Mouse (Mus musculus): ENCODE data around the gene Slc25a11. TPM values are rescaled to one million over a fixed set of nuclear protein-coding genes. Genes with fewer than 3 reads are reported as not detected.

Gene Slc25a11
- polyA plus RNA-seq, 1 experiment: 2.2 TPM

DNA sequence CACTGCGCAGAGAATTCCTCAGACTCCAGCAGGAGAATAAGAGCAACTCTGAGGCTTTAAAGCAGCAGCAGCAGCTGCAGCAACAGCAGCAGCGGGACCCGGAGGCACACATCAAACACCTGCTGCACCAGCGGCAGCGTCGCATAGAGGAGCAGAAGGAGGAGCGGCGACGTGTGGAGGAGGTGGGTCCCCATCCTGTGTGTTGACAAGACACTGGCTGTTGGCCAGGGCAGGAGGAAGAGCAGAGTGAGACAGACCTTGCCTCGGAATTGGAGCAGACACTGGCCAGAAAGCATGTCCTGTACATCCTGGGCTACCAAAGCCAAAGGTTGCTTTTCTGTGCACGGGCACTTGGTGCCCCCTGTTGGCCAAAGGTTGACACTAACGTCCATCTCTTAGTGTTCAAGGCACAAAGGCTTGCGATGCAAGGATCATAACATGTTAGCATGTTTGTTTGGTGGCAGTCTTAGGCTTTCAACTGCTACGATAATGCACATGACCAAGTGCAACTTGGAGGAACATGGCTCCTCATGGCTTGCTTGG, 42.2 kb downstream of the Slc25a11 start:
- H3K4me1 ChIP-seq (ENCODE audit: control insufficient read depth): peaks cover 7% of the 10 kb centered on the region
- H3K36me3 ChIP-seq (ENCODE audit: control insufficient read depth): peaks cover 80% of the 10 kb centered on the region
- H3K4me3 ChIP-seq (replicated peaks): no peak overlapping the region
- no peaks in the 10 kb centered on the region for H3K9me3 ChIP-seq (ENCODE audit: control insufficient read depth, low read length)
- H3K27me3 ChIP-seq (ENCODE audit: control insufficient read depth): no peaks in the 10 kb centered on the region
- TF ChIP-seq TAL1 (IDR thresholded peaks at IDR 0.05; ENCODE audit: low read length): no peak
- TF ChIP-seq GATA1 (IDR thresholded peaks at IDR 0.05; ENCODE audit: low read length): no peak

DNA sequence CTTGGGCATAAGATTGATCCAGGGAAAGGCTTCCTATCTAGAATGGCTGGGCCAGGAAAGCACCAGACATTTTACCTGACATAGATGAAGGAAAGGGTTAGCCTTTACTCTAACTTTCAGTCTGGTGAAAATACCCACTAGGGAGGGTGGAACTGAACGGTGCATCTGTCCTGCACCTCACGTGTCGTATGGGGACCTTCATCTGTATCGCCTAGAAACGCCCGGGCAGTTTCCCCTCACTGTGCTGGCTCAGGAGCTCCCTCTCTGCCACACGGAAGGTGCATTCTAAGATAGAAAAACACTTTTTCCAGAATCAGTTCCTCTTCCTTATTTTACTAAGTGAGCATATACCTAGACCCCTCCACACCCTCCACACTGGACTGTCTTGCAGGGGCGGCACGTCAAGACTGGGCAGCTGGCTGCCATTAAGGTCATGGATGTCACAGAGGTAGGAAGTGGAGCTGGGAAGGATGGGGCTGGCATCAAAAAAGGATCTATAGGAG, 48.8 kb downstream of the Slc25a11 start:
- no peaks in the 10 kb centered on the region for H3K27me3 ChIP-seq (ENCODE audit: control insufficient read depth)
- no peaks in the 10 kb centered on the region for H3K9me3 ChIP-seq (ENCODE audit: control insufficient read depth, low read length)
- peaks cover 15% of the 10 kb centered on the region for H3K4me1 ChIP-seq (ENCODE audit: control insufficient read depth)
- no peak for TF ChIP-seq TAL1 (IDR thresholded peaks at IDR 0.05; ENCODE audit: low read length)
- no peak for TF ChIP-seq GATA1 (IDR thresholded peaks at IDR 0.05; ENCODE audit: low read length)
- no peak overlapping the region for H3K4me3 ChIP-seq (replicated peaks)
- H3K36me3 ChIP-seq (ENCODE audit: control insufficient read depth): peaks cover 44% of the 10 kb centered on the region

DNA sequence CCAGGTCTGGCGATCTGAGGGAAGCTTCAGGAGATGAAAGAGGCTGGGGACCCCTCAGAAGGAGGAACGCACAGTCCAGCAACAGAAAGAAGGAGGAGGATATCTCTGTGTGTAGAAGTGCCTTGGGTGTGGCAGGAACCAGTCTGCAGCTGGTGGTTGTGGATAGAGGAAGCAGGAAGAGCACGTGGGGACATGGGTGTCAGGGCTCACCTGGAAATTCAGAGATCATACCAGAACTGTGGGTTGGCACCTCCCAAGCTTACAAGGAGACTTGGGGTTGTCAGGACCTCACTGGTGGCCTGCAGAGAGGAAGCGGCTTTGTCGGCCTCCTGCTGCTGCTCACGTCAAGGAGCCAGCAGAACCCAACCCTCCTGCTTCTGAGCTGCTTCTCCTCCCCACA, 50.0 kb downstream of the Slc25a11 start:
- Histone ChIP-seq H3K36me3 (ENCODE audit: control insufficient read depth) (peaks cover 36% of the 10 kb centered on the region), H3K4me1 (ENCODE audit: control insufficient read depth) (peaks cover 15% of the 10 kb centered on the region), H3K9me3 (ENCODE audit: control insufficient read depth, low read length) (no peaks in the 10 kb centered on the region), H3K4me3 (replicated peaks) (no peak overlapping the region), H3K27me3 (ENCODE audit: control insufficient read depth) (no peaks in the 10 kb centered on the region)
- TF ChIP-seq TAL1 (IDR thresholded peaks at IDR 0.05; ENCODE audit: low read length): no peak
- TF ChIP-seq GATA1 (IDR thresholded peaks at IDR 0.05; ENCODE audit: low read length): no peak

DNA sequence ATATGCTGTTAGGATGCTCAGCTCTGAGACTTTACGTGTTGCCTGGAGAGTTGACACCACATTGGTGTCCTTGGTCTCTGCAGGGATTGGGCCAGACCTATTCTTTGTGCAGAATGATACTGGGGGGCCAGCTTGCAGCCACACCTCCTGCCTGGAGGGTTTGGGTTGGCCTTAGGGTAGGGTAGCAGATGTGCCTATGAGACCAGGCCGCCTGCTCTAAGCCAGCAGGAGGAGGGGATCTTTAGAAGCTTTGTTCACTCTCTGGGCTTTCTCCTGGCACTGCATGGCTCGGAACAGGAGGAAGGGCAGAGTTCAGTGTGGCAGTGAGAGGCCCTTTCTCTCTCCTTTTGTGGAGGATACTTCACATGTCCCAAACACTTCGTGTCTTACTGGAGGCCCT, 51.2 kb downstream of the Slc25a11 start:
- Histone ChIP-seq H3K27me3 (ENCODE audit: control insufficient read depth) (no peaks in the 10 kb centered on the region), H3K36me3 (ENCODE audit: control insufficient read depth) (peaks cover 27% of the 10 kb centered on the region), H3K4me3 (replicated peaks) (no peak overlapping the region), H3K4me1 (ENCODE audit: control insufficient read depth) (peaks cover 15% of the 10 kb centered on the region), H3K9me3 (ENCODE audit: control insufficient read depth, low read length) (no peaks in the 10 kb centered on the region)
- TF ChIP-seq TAL1 (IDR thresholded peaks at IDR 0.05; ENCODE audit: low read length): no peak
- TF ChIP-seq GATA1 (IDR thresholded peaks at IDR 0.05; ENCODE audit: low read length): no peak

DNA sequence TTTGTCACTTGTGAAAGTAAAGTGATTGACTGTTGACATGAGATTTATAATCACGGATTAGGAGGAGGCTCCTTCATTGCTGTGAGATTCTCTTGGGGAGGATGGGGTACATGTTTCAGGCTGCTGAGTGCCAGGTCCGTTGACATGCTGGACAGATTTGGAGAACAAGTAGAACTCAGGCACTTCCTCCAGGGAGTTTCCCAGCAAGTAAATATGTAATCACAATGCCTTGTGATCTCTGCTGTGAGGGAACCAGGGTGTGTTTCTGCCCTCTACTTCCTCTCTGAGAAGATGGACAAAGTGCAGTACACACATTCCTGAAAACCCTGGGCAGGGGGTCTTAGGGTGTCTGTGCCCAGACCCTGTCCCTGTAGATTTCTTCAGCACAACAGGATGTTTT, 51.6 kb downstream of the Slc25a11 start:
- H3K4me1 ChIP-seq (ENCODE audit: control insufficient read depth): peaks cover 15% of the 10 kb centered on the region
- TF ChIP-seq TAL1 (IDR thresholded peaks at IDR 0.05; ENCODE audit: low read length): no peak

DNA sequence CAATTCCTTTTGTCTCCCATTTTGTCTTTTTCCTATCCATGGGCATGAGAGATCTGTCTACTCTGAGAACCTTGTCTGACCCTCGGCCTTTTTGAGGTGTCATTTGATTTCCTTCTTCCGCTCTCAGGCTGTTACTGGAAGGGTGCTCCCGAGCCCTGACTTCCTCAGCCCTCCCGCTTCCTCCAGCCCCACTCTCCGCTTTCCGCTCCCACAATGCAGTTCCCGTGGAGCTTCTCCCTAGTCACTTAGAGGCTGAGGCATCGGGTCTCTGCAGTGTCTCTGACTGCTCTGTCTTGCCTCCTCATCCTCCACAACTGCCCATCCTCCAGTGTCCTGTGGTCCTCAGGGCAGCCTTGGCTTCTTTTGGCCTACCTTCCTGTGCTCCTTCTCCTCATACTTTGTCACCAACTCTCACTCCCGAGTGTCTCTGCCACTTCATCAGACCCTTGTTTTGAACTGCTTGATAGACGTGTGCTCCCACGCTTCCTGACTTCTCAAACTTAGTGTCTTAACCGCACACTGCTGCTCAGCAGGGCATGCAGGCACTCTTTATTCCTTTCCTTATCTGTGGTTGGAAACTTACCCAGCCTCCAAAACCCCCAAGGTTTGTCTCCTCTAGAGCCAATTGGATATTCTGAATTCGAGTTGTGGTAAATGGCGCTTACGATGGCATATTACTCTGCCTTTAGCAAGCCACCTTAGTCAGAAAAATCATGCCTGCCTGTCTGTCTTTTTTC, 52.9 kb downstream of the Slc25a11 start:
- H3K36me3 ChIP-seq (ENCODE audit: control insufficient read depth): peaks cover 21% of the 10 kb centered on the region
- TF ChIP-seq GATA1 (IDR thresholded peaks at IDR 0.05; ENCODE audit: low read length): no peak
- TF ChIP-seq TAL1 (IDR thresholded peaks at IDR 0.05; ENCODE audit: low read length): no peak
- H3K4me3 ChIP-seq (replicated peaks): no peak overlapping the region
- peaks cover 15% of the 10 kb centered on the region for H3K4me1 ChIP-seq (ENCODE audit: control insufficient read depth)
- no peaks in the 10 kb centered on the region for H3K9me3 ChIP-seq (ENCODE audit: control insufficient read depth, low read length)
- H3K27me3 ChIP-seq (ENCODE audit: control insufficient read depth): no peaks in the 10 kb centered on the region

More for the DNA sequence above, 51.6 kb downstream of the Slc25a11 start:
- Histone ChIP-seq H3K36me3 (ENCODE audit: control insufficient read depth) (peaks cover 27% of the 10 kb centered on the region), H3K4me3 (replicated peaks) (no peak overlapping the region), H3K9me3 (ENCODE audit: control insufficient read depth, low read length) (no peaks in the 10 kb centered on the region), H3K27me3 (ENCODE audit: control insufficient read depth) (no peaks in the 10 kb centered on the region)

Other genes starting within 250 kb of the Slc25a11 start
- gene Pelp1, start 237.4 kb downstream of the Slc25a11 start, polyA plus RNA-seq (2012): 2.9 and 3.5 TPM in 2 replicates
- 7.9 and 11.5 TPM in 2 replicates for gene Arrb2, start 214.8 kb downstream of the Slc25a11 start, polyA plus RNA-seq (2012)
- gene Med11, start 195.6 kb downstream of the Slc25a11 start, polyA plus RNA-seq (2012): 1.1 and 2.3 TPM in 2 replicates
- gene Zmynd15, start 188.0 kb downstream of the Slc25a11 start, polyA plus RNA-seq (2012): 0.02 TPM in 1 of 2 replicates, not detected in the other
- gene Cxcl16, start 187.5 kb downstream of the Slc25a11 start, polyA plus RNA-seq (2012): not detected in 2 replicates
- not detected in 2 replicates for gene Tm4sf5, start 142.2 kb downstream of the Slc25a11 start, polyA plus RNA-seq (2012)
- not detected in 2 replicates for gene Vmo1, start 132.9 kb downstream of the Slc25a11 start, polyA plus RNA-seq (2012)
- gene Gltpd2, start 128.3 kb downstream of the Slc25a11 start, polyA plus RNA-seq (2012): 0.10 TPM in 1 of 2 replicates, not detected in the other
- 27.3 and 29.9 TPM in 2 replicates for gene Psmb6, start 122.1 kb downstream of the Slc25a11 start, polyA plus RNA-seq (2012)
- not detected in 2 replicates for gene Gm40193, start 114.5 kb downstream of the Slc25a11 start, polyA plus RNA-seq (2012)
- gene Pld2, start 107.4 kb downstream of the Slc25a11 start, polyA plus RNA-seq (2012): 0.01 TPM in 1 of 2 replicates, not detected in the other
- gene Mink1, start 84.6 kb downstream of the Slc25a11 start, polyA plus RNA-seq (2012): 1.1 and 1.2 TPM in 2 replicates
- not detected in 2 replicates for gene 4930544D05Rik, start 31.6 kb downstream of the Slc25a11 start, polyA plus RNA-seq (2012)
- 0.06 TPM in 1 of 2 replicates, not detected in the other for gene Chrne, start 28.3 kb downstream of the Slc25a11 start, polyA plus RNA-seq (2012)
- 0.12 TPM in 2 replicates for gene Gp1ba, start 8.4 kb downstream of the Slc25a11 start, polyA plus RNA-seq (2012)
- gene Rnf167, start 244 bp downstream of the Slc25a11 start, polyA plus RNA-seq (2012): 24.0 and 33.2 TPM in 2 replicates
- 240 and 308 TPM in 2 replicates for gene Pfn1, start 7.2 kb upstream of the Slc25a11 start, polyA plus RNA-seq (2012)
- 0.74 and 0.78 TPM in 2 replicates for gene Eno3, start 9.7 kb upstream of the Slc25a11 start, polyA plus RNA-seq (2012)
- 11.0 and 18.1 TPM in 2 replicates for gene Spag7, start 21.9 kb upstream of the Slc25a11 start, polyA plus RNA-seq (2012)
- 0.30 and 0.36 TPM in 2 replicates for gene Camta2, start 40.6 kb upstream of the Slc25a11 start, polyA plus RNA-seq (2012)
- gene Inca1, start 52.7 kb upstream of the Slc25a11 start, polyA plus RNA-seq (2012): not detected in 2 replicates
- 0.31 and 0.32 TPM in 2 replicates for gene Kif1c, start 53.1 kb upstream of the Slc25a11 start, polyA plus RNA-seq (2012)
- gene Zfp3, start 116.7 kb upstream of the Slc25a11 start, polyA plus RNA-seq (2012): 0.04 TPM in 1 of 2 replicates, not detected in the other
- not detected in 2 replicates for gene Scimp, start 165.1 kb upstream of the Slc25a11 start, polyA plus RNA-seq (2012)
- gene Rabep1, start 197.3 kb upstream of the Slc25a11 start, polyA plus RNA-seq (2012): 0.37 and 0.42 TPM in 2 replicates